Mouse (Mus musculus) myocyte (in vitro differentiated cells): Measurements from ENCODE around the gene Brk1.

Experiments used
- CEBPB ChIP-seq: IDR thresholded peaks from 2 replicates; pipeline ENCODE4 v1.6.1; 2011; ENCODE audit warnings: mild to moderate bottlenecking, moderate library complexity; ENCODE audit not compliant: poor library complexity, insufficient read depth, severe bottlenecking
- POLR2A ChIP-seq: IDR thresholded peaks from one replicate; pipeline ENCODE4 v1.6.1; 2011; ENCODE audit warnings: low read depth, mild to moderate bottlenecking, control low read depth, moderate library complexity; ENCODE audit not compliant: insufficient read length
- POLR2AphosphoS2 ChIP-seq: IDR thresholded peaks from one replicate; pipeline ENCODE4 v1.6.1; 2011; ENCODE audit warnings: low read depth, control low read depth; ENCODE audit not compliant: insufficient read length

- no peak for TF ChIP-seq CEBPB
- TF ChIP-seq POLR2A, result no peak
- no peak for TF ChIP-seq POLR2AphosphoS2
Observed at GRCm38 (mm10) chr6:113643021-113643420, 38.4 kb downstream of the Brk1 start.
